Mouse (Mus musculus) intestine, embryonic 16.5 days (tissue): ENCODE results near the gene Dennd2a. TPM values are rescaled to one million over a fixed set of nuclear protein-coding genes. Genes with fewer than 3 reads are reported as not detected.

Source experiments
- ATAC-seq: fragments of 200-750 bp; cut with Nextera tagmentation; 2 replicates; pipeline ENCODE4 v1.8.0; 2017; ENCODE audit warnings: moderate TSS enrichment, moderate library complexity
- H3K27ac ChIP-seq: fragments of 300-500 bp; sonication (generic); 2 replicates; pipeline ENCODE4 v1.5.1; 2014; ENCODE audit warnings: mild to moderate bottlenecking, low read length
- H3K27me3 ChIP-seq: fragments of 300-500 bp; sonication (generic); replicated peaks from 2 replicates; pipeline ENCODE4 v1.6.1; 2014; ENCODE audit warnings: low read length, control low read depth, mixed read lengths; ENCODE audit not compliant: control insufficient read depth, insufficient read depth
- H3K36me3 ChIP-seq: fragments of 300-500 bp; sonication (generic); 2 replicates; pipeline ENCODE4 v1.6.1; 2014; ENCODE audit warnings: low read length, control low read depth; ENCODE audit not compliant: control insufficient read depth, insufficient read depth
- H3K4me1 ChIP-seq: fragments of 300-500 bp; sonication (generic); 2 replicates; pipeline ENCODE4 v1.6.1; 2014; ENCODE audit warnings: low read length, control low read depth, mixed read lengths; ENCODE audit not compliant: control insufficient read depth, insufficient read depth
- H3K4me2 ChIP-seq: fragments of 300-500 bp; sonication (generic); 2 replicates; pipeline ENCODE4 v1.6.1; 2014; ENCODE audit warnings: low read depth, low read length, control low read depth
- H3K4me3 ChIP-seq: fragments of 300-500 bp; sonication (generic); 2 replicates; pipeline ENCODE4 v1.5.1; 2014; ENCODE audit warnings: mild to moderate bottlenecking, low read length
- H3K9ac ChIP-seq: fragments of 300-500 bp; sonication (generic); 2 replicates; pipeline ENCODE4 v1.6.1; 2014; ENCODE audit warnings: low read depth, low read length
- H3K9me3 ChIP-seq: fragments of 300-500 bp; sonication (generic); 2 replicates; pipeline ENCODE4 v1.6.1; 2016; ENCODE audit warnings: low read length, control low read depth; ENCODE audit not compliant: control insufficient read depth
- WGBS: fragments of 180-500 bp; shearing (Covaris S2); extraction: QIAGEN DNeasy Blood & Tissue Kit; methylation state at CpG from one replicate; pipeline ENCODE4 v1.1.7; 2014; 5-methylcytosine and 5-hydroxymethylcytosine counted together
- polyA plus RNA-seq: library from polyadenylated mRNA; unstranded; fragments of >200 nt; fragmentation: Nextera tagmentation; extraction: Ambion mirVana; gene quantifications from 2 replicates; pipeline ENCODE4 v1.2.1, GENCODE M21; 2015

The Dennd2a gene
- polyA plus RNA-seq, 1 experiment from 2014 or later: 6.5 TPM

- Histone ChIP-seq H3K36me3 (peaks cover 4% of the 10 kb centered on the region; the same call in 1 of the 2 replicates), H3K27ac (no peak overlapping the region)
- WGBS: 67% methylated on average over 5 of the region's 5 CpGs
Observed at GRCm38 (mm10) chr6:39472837-39473236, 84.8 kb downstream of the Dennd2a start.

GRCm38 (mm10) chr6:39472271-39472670 is 85.4 kb downstream of the Dennd2a start:
- peak; percentile 20 for ATAC-seq

More at GRCm38 (mm10) chr6:39472837-39473236, 84.8 kb downstream of the Dennd2a start:
- H3K4me1 ChIP-seq: peaks cover 9% of the 10 kb centered on the region; the same call in 1 of the 2 replicates
- no peaks in the 10 kb centered on the region for H3K27me3 ChIP-seq
- H3K4me2 ChIP-seq: no peak overlapping the region
- H3K9ac ChIP-seq: no peak overlapping the region
- no peak overlapping the region for H3K4me3 ChIP-seq
- H3K9me3 ChIP-seq: no peaks in the 10 kb centered on the region
- no peak for ATAC-seq

GRCm38 (mm10) chr6:39470076-39470475 is 87.6 kb downstream of the Dennd2a start:
- Histone ChIP-seq H3K27ac (no peak overlapping the region), H3K4me2 (no peak overlapping the region), H3K9ac (no peak overlapping the region), H3K27me3 (no peaks in the 10 kb centered on the region), H3K36me3 (peaks cover 4% of the 10 kb centered on the region; the same call in 1 of the 2 replicates), H3K4me3 (no peak overlapping the region), H3K4me1 (peaks cover 6% of the 10 kb centered on the region; the same call in 1 of the 2 replicates), H3K9me3 (no peaks in the 10 kb centered on the region)
- no peak for ATAC-seq
- 95% methylated on average over 14 of the region's 14 CpGs for WGBS

More at GRCm38 (mm10) chr6:39472271-39472670, 85.4 kb downstream of the Dennd2a start:
- Histone ChIP-seq H3K36me3 (peaks cover 4% of the 10 kb centered on the region; the same call in 1 of the 2 replicates), H3K4me1 (peaks cover 8% of the 10 kb centered on the region; the same call in 1 of the 2 replicates), H3K4me2 (no peak overlapping the region), H3K9me3 (no peaks in the 10 kb centered on the region), H3K4me3 (no peak overlapping the region), H3K9ac (no peak overlapping the region), H3K27me3 (no peaks in the 10 kb centered on the region), H3K27ac (no peak overlapping the region)
- WGBS: 70% methylated on average over 4 of the region's 4 CpGs

GRCm38 (mm10) chr6:39469427-39469826 is 88.2 kb downstream of the Dennd2a start:
- Histone ChIP-seq H3K9me3 (no peaks in the 10 kb centered on the region), H3K4me1 (peaks cover 6% of the 10 kb centered on the region; the same call in 1 of the 2 replicates), H3K4me3 (no peak overlapping the region), H3K9ac (no peak overlapping the region), H3K27ac (no peak overlapping the region), H3K27me3 (no peaks in the 10 kb centered on the region), H3K4me2 (no peak overlapping the region), H3K36me3 (peaks cover 4% of the 10 kb centered on the region; the same call in 1 of the 2 replicates)
- WGBS: 93% methylated on average over 5 of the region's 5 CpGs
- ATAC-seq: no peak

GRCm38 (mm10) chr6:39462621-39463538 is 94.8 kb downstream of the Dennd2a start:
- Histone ChIP-seq H3K9ac (no peak overlapping the region), H3K4me3 (0 out of 2 replicates have a peak overlapping the region, but pooled peaks have one; percentile 3), H3K27me3 (no peaks in the 10 kb centered on the region), H3K9me3 (peaks cover 6% of the 10 kb centered on the region; the same call in 1 of the 2 replicates), H3K4me2 (peak overlapping the region; percentile 41), H3K4me1 (no peaks in the 10 kb centered on the region), H3K27ac (no peak overlapping the region), H3K36me3 (peaks cover 4% of the 10 kb centered on the region)
- 50% methylated on average over 16 of the region's 16 CpGs for WGBS
- ATAC-seq: peak; percentile 69

GRCm38 (mm10) chr6:39460040-39460439 is 97.6 kb downstream of the Dennd2a start:
- peaks cover 6% of the 10 kb centered on the region; the same call in 1 of the 2 replicates for H3K9me3 ChIP-seq
- no peak for ATAC-seq
- no peak overlapping the region for H3K27ac ChIP-seq
- WGBS: 95% methylated on average over 11 of the region's 11 CpGs
- no peak overlapping the region for H3K9ac ChIP-seq
- no peak overlapping the region for H3K4me2 ChIP-seq
- H3K27me3 ChIP-seq: no peaks in the 10 kb centered on the region
- peaks cover 9% of the 10 kb centered on the region for H3K4me1 ChIP-seq
- no peak overlapping the region for H3K4me3 ChIP-seq
- peaks cover 4% of the 10 kb centered on the region for H3K36me3 ChIP-seq

- Histone ChIP-seq H3K27ac (peak overlapping the region; percentile 10; the same call in 1 of the 2 replicates), H3K9ac (no peak overlapping the region), H3K4me1 (peaks cover 11% of the 10 kb centered on the region), H3K4me2 (no peak overlapping the region), H3K36me3 (peaks cover 4% of the 10 kb centered on the region), H3K9me3 (peaks cover 6% of the 10 kb centered on the region; the same call in 1 of the 2 replicates), H3K27me3 (no peaks in the 10 kb centered on the region), H3K4me3 (no peak overlapping the region)
- ATAC-seq: peak; percentile 86
- 46% methylated on average over 8 of the region's 8 CpGs for WGBS
Observed at GRCm38 (mm10) chr6:39455339-39456160, 102.1 kb downstream of the Dennd2a start.

GRCm38 (mm10) chr6:39454616-39455015 is 103.1 kb downstream of the Dennd2a start:
- no peaks in the 10 kb centered on the region for H3K27me3 ChIP-seq
- 47% methylated on average over 2 of the region's 2 CpGs for WGBS
- no peak overlapping the region for H3K4me3 ChIP-seq
- no peak overlapping the region for H3K4me2 ChIP-seq
- no peaks in the 10 kb centered on the region for H3K36me3 ChIP-seq
- peaks cover 11% of the 10 kb centered on the region for H3K4me1 ChIP-seq
- H3K27ac ChIP-seq: no peak overlapping the region
- no peaks in the 10 kb centered on the region for H3K9me3 ChIP-seq
- ATAC-seq: no peak
- no peak overlapping the region for H3K9ac ChIP-seq

- ATAC-seq: no peak
- H3K27me3 ChIP-seq: no peaks in the 10 kb centered on the region
- peaks cover 11% of the 10 kb centered on the region for H3K4me1 ChIP-seq
- no peak overlapping the region for H3K9ac ChIP-seq
- H3K4me2 ChIP-seq: no peak overlapping the region
- 94% methylated on average over 4 of the region's 4 CpGs for WGBS
- H3K27ac ChIP-seq: no peak overlapping the region
- H3K36me3 ChIP-seq: no peaks in the 10 kb centered on the region
- H3K4me3 ChIP-seq: no peak overlapping the region
- no peaks in the 10 kb centered on the region for H3K9me3 ChIP-seq
Observed at GRCm38 (mm10) chr6:39453564-39453963, 104.1 kb downstream of the Dennd2a start.
